Mouse (Mus musculus): Measurements from ENCODE around the gene Spire2. TPM values are rescaled to one million over a fixed set of nuclear protein-coding genes. Genes with fewer than 3 reads are reported as not detected.
A peak's percentile ranks its signal among the peaks of the same experiment; 100 is the strongest.

The Spire2 gene
- total RNA-seq, 1 experiment from 2014 or later = 1.9 TPM

DNA sequence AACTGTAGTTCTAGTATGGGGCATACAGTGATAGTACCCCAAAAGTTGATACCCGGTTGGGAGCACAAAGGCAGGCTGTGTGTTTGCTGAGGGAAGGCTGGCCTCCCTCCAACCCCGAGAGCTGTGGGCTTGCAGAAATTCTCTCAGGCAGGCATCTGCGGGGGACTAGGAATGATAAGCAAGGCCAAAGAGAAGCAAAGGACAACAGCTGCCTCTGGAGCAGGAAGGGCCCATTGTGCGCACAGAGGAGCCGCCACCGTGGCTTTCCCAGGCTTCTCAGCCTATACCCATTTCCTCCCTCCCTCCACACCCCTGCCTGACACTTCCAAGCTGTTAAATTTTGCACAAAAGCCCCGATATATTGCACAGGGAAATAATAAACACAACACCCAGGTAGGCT lies 1.4 kb downstream of the Spire2 start:
- DNase-seq = no peak

DNA sequence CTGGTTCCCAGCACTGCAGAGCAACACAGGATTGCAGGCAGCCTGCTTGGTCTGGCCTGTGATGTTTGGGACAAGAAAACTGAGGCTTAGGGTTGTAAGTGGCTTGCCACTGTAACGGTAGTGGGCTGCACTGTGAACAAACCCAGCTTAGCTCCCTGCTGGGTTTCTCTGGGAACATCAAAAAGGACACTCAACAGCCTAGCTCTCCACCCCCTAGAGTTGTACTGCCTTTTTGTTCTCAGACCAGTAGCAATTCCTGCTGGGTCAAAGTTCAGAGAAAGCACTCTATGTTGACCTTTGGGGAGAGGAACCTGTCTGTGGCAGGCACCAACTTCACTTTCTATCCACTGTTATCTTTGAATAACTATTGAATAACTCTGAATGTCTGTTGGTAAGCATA lies 2.0 kb downstream of the Spire2 start:
- no peak for DNase-seq

DNA sequence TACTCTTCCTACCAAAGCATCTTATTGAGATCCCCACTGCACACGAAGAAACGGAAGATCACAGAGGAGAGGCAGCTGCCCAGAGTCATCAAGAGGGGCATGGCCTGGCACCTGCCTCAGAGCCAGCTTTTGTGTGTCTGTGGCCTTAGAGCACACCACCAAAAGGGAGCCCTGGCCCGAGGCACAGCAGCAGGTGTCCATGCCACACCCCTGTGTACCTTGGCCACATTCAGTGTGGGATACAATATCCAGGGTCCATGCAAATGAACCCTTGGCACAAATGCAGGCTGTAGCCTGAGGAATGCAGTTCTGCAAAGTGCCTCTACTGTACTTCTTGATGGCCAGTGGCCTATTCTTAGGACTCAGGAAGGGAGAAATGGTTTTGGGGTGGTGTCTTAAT lies 5.0 kb downstream of the Spire2 start:
- DNase-seq = no peak

DNA sequence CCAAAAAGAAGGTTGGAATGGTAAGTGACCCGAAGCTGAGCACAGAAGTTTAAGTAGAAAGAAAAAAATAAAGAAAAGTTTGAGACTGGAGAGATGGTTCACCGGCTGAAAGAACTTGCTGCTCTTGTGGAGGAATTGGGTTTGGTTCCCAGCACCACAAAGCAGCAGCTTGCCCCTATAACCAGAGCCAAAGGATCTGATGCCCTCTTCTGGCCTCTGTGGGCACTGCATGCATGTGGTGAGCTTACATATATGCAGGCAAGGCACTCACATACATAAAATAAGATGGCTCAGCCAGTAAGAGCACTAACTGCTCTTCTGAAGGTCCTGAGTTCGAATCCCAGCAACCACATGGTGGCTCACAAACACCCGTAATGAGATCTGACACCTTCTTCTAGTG lies 7.6 kb downstream of the Spire2 start:
- DNase-seq = no peak

DNA sequence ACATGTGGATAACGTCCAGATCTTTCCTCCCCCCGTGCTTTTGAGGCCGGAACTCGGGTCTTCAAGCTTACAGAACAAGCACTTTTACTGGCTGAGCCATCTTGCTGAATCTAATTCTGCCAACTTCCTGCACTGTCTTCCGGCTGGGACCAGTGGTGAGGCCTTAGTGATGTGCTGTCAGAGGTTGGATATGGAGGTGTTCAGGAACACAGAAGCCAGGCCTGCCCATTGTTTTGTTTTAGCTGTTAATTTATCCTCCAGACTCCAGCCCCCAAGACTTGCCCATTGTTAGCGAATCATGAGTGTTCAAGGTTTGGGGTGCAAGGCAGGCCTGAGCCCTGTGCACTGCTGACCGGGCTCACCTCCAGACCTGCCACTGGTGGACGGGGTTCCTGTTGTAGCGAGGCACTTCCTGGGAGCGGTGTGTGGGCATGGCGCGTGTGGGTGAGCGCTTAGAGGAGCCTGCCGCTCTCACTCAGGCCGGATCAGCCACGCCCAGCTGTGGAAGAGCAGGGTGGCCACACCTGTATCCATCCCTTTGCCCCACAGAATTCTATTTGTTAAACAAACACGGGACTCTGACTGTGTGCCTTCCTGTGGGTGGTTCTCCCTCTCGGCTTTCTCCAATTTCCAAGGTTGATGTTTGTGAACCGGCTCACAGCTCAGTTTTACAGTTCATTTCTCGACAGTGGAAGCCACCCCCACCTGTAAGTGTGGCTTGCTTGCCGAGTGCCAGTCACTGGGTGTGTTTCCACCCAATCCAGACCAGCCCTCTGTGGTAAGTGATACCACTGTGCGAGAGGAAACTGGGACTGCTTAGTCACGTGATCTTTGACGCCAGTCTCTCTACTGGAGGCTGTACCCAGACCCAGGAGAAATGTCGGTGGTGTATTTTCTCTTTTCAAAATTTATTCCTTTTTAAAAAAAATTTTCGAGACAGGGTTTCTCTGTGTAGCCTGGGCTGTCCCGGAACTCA lies 8.8 kb downstream of the Spire2 start:
- DNase-seq = no peak

DNA sequence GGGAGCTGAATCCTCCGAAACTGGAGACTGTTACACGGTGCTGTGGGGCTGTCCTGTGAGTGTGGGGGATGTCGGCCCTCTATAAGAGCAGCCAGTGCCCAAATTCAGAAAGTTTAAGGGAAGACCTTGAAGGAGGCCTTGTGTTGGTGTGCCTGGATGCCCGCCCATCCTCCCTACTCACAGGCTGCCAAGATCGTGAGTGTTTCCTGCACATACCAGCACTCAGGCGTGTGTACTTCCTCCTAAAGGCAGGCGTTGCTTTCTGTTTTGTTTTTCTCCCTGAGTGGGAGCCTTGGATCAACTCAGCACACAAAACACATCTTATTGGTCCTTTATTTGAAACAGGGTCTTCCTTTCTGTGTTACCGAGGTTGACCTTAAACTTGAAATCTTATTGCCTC lies 9.7 kb downstream of the Spire2 start:
- no peak for DNase-seq

DNA sequence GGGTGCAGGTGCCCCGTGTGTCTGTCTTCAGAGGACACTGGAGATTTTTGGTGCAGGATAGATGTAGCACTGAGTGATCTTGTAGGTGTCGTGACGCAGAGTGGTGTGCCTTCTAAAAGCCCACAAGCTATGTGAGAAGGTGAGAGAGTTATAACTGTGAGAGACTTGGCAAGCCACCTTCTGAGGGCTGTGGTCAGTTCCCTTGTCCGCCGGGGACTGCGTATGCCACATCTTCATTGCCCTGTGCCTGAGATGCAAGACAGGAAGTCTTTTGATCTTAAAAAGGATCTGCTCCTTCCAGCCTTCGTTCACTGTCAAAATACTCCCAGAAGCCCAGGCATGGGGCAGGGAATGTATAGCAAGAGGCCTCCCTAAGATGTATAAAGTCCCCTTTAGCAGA lies 10.4 kb downstream of the Spire2 start:
- DNase-seq = no peak

DNA sequence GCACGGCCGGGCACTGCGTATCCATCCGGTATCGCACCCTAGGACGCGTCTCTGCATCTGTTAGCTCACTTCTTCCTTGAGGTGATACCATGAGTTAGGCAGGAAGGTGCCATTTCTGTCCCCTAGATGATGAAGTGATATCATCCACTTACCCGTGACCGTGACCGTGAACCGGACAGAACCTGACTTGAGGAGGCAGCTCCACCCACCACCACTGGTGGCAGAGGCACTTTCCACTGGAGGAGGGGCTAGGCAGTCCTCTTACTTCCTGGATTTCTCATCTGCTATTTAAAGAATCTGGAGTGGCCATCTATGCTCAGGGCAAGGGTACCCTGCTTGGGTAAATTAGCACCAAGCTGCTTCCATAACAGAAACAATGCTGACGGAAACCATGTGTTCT lies 10.9 kb downstream of the Spire2 start:
- DNase-seq = no peak

DNA sequence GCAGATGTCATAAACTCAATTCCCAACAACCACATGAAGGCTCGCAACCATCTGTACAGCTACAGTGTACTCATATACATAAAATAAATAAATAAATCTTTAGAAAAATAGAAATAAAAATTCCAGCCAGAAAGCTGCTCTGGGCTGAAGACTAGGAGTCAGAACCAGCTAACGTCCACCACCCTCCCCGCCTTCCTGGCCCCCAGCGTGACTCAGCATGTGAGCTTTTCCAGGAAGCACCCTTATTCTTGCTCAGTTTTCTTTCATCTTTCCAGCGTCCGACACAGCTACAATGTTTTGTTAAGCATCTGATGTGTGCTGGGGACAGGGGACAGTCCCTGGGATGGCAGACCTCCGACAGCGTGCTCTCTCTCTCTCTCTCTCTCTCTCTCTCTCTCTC lies 12.6 kb downstream of the Spire2 start:
- DNase-seq = peak; percentile 31

DNA sequence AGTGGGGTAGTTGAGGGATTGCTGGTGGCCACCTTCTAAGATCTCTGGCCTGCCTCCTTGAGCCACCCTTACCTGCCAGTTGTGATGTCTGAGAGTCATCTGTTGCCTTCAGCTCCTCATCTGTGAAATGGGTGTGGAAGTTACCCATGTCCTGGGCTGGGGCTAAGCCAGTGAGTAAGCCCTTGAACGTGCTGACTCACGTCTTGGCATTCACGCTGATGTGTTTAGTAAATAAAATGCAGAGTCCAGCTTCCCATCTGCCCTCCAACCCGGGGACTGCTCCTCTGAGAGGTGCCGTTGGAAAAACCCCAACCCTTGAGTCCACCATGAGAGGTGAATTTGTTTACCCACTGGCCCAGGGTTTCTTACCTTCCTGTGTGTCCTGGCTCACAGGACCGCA lies 13.3 kb downstream of the Spire2 start:
- peak; percentile 37 for DNase-seq

DNA sequence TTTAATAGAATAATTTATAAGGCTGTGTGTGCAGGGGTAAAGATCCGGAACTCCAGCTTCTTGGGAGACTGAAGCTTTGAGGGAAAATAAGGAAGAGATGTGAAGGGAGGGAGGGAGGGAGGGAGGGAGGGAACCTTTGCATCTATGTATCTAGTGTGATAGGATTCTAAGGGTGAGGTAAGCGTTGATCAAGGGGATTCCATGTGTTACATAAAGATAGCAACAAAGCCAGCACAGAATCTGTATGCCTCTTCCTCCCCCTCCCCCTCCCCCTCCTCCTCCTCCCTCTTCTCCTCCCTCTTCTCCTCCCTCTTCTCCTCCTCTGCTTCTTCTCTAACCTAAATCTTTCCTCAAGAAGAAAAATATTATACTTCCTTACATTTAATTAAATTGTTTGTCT lies 14.8 kb downstream of the Spire2 start:
- DNase-seq = no peak

DNA sequence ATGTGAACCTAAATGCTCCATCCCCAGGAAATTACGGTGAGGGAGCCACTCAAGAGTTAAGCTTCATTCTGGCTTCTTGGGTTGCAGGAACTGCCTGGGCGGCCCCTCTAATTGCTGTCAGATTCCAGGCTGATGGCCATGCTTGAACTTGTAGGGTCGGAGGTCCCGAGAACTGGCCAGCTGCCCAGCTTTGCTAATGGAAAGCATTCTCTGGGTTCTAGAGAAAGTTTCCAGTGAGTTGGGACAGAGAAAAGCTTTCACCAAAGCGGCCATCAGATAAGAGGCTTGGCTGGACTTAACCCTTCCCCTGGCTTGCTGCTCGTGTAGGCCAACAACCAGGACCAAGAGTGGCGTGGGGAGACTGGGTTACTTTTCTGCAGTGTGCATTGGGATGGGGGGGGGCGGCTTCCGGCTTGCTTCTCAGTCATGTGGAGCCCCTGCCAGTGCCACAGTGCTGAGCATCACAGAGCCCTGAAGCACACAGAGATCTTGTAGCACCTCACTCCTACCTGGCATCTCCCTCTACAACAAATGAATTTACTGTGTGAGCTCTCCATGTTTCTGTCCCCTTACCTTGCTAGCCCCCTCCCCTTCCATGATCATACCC lies 15.8 kb downstream of the Spire2 start:
- DNase-seq = peak; percentile 60

DNA sequence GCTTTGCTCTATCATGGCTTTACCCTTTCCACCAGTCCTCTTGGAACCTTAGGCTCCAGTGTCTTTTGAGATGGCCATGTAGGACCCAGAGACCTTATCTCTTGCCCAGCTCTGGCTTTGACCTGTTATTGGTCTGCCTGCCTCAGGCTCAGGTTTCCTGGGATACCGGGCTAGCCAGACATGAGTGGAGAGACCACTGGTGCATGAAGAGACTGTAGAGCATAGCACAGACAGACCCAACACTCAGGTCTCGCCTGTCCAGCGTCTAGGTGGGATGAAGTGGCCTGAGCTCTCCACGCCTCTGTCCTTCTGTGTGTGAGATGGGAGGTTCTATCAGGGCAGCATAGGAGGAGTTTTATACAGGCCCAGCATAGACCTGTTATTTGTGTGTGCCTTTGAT lies 16.6 kb downstream of the Spire2 start:
- DNase-seq = no peak

DNA sequence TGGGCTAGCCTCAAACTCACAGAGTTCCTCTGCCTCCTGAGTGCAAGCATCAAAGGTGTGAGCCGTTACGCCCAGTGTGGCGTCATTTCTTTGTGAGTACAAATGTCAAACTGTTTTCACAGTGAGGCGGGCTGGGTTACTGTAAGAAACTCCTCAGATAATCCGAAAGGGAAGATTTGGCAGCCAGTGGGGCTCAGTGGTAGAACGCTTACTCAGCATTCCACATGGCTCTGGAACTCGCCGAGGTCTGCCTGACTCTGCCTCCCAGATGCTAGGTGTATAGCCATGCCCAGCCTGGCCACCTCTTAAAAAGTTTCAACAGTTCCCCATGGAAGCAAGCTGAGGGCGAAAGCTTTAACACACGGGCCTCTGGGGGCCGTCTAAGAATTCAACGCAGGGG lies 19.6 kb downstream of the Spire2 start:
- no peak for DNase-seq

DNA sequence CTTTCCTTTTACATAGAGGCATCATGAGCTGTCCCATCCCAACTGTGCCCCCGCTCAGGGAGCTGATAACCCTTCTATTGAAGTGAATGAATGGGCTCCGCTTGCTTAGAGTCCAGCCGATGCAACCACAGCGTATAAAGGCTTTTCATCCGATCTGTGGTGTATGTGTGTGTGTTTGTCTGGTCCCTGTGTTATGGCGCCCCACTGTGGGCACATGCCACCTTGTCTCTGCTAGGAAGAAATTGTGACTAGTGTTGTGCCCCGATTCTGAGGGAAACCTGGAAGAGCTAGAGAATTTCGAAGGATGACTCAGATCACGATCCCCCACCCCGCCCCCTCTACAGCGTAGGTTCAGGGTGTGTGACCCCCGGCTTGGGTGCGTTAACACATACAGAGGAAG lies 20.3 kb downstream of the Spire2 start:
- peak; percentile 81 for DNase-seq

DNA sequence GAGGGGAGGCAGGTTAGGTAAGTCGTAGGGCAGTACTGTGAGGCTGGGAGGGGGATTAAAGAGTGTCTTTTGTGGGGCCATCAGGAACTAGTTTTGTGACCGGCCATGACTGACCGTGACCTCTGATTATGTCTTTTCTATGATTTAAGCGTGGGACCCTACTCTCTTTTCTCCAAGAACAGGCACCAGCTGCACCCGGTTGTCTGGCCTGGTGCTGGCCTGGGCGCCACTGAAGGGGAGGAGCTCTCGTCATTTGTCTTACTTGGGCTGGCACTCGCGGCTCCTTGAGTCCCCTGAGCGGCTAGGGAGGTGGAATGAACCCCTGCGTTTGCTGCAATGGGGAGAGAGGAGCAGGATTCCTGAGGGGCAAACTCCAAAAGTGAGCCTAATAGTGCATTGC lies 20.7 kb downstream of the Spire2 start:
- DNase-seq = no peak

DNA sequence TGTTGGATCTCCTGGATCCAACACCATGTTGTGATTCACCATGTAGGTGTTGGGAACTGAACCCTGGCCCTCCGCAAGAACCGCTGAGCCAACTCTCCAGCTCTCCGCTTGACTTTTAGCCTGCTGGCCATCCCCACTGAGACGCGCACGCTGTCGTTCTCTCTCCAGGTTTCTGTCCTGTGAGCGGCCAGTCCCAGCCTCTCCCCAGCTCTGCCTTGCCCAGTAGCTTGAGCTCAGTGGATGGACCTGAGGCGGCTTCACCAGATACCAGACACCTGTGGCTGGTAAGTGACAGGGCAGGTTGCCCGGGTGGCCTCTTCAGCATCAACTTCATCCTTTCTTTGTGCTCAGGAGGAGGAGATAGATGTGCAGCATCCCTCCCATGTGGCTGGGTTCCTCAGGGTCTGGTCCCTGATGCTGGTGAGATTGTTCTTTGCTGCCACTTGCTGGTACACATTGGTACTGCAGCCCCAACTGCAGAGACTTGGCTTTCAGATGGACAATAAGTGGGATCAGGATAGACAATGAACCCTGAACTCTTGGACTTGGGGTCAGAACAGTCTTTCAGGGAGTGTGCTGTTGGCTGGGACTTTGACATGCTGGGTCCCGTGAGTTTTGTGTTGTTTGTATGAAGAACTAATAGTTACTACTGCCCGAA lies 28.7 kb downstream of the Spire2 start:
- peak; percentile 81 for DNase-seq

DNA sequence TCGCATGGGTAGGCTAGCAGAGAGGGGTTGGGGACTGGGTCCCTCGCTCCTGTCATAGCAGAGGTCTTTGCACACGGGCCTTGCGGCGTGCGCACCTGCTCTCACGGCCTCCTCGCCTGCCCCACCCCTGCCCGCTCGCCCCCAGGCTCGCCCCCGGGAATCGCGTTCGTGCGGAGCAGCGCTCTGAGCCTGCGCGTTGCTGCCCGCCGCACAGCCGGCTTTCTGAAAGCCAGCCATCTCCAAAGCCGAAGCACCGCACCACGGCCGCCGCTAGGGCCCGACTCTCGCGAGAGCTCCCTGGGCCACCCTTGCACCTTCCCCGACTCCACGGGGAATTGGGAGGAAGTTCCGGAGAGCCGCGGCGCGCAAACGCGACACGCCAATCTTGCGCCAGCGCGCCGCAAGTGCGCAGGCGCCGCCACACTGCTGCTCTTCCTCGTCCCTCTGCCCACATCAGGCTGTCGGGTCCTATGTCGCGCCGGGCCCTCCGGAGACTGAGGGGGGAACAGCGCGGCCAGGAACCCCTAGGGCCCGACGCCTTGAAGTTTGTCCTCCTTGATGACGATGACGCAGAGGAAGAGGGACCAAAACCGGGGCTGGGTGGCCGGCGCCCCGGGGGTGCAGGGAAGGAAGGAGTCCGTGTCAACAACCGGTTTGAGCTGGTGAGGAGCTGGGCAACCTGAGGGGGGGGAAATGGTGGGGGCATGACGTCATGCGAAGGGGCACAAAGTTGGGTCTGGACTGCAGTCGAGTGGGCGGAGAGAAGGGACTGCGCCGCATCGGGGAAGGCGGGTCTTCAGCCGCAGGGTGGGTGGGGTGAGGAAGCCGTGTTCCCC lies 41.1 kb downstream of the Spire2 start, which contains the start of gene Tcf25:
TSS of gene Tcf25 (plus strand) at position 351 of the 836 bp plus-strand sequence.
- peak; percentile 98 for DNase-seq

DNA sequence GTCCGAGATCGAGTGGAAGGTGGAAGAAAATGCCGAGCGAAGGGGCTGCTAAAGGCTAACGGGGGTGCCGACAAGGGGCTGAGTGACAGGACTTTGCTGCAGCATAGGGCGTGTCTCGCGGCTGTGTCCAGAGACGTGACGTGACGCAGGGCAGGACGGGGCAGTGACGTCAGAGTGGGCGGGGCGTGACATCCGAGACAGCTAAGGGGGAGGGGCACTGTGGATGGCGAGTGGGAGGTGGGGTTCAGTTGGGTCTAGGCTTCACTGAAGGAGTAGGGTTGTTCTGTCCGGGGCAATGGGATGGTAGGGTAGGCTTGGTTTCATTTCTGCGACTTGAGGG lies 41.7 kb downstream of the Spire2 start:
- DNase-seq = peak; percentile 98

DNA sequence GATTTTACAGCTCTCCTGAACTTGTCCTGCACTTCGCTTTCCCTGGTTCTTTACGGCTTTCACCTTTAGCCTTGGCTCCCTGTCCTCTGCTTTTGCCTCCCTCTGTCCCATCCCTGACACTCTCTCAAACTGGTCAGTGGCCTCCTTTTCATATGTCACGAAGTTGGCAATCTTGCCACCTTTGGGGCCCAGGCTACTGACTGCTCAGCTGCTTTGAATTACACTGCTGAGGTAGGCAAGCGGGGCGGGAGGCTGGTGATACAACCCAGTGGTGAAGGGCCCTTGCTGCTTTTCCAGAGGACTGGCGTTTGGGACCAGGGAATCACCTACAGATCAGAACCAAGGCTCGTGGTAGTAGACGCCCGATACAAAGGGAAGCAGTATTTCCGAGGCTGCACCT lies 43.2 kb downstream of the Spire2 start:
- no peak for DNase-seq

DNA sequence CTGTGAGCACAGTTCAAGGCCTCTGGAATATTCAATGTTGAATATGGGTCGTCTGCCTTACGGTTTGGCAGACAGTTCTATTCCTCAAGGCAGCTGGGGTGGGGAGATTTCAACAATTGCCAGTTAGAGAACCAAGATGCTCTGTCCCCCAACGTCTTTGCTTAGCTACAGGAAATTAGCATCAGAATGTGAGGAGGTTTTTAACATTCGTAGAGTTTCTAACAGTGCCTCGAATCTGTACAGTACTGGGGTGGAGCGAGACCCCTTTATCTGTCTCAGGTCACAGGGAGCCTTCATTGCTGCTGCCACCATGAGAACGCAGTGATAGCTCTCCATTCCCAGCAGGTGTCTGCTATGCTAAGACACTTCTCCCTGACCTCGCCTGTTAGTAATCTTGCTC lies 43.6 kb downstream of the Spire2 start:
- no peak for DNase-seq

DNA sequence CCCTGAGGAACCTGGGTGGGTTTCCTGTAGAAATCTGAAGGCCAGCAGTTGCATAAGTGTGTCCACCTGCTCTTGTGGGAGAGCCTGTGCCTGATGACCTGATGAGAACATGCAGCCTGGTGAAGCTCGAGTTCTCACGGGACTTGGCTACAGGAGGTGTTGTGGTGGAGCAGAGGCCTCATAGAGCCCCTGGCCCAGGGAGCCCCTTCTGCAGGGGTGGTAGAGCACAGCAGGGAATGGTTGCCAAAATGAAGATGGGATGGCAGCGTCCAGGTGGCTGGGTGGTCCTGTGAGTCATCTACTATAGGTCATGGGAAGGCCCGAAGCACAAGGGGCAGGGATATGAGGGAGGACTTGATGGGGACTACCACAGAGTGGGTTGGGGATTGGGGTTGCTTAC lies 49.2 kb downstream of the Spire2 start:
- DNase-seq = no peak
